Mouse (Mus musculus) midbrain, postnatal 0 days (tissue): ENCODE measurements around the gene Zbtb33. TPM values are rescaled to one million over a fixed set of nuclear protein-coding genes. Genes with fewer than 3 reads are reported as not detected.
A peak's percentile ranks its signal among the peaks of the same experiment; 100 is the strongest.
"Not testable (repeated sequence)": the region's sequence is repeated elsewhere in the genome, so short reads cannot be mapped to it uniquely, and the experiment has no call there.

ENCODE experiments used
- ATAC-seq: fragments of 200-750 bp; cut with Nextera tagmentation; 2 replicates; pipeline ENCODE4 v1.8.0; 2017; ENCODE audit warnings: moderate number of reproducible peaks, mild to moderate bottlenecking, moderate TSS enrichment, moderate library complexity; ENCODE audit not compliant: low FRiP score
- DNase-seq: peaks from one replicate; pipeline ENCODE4 v3.0.0-alpha.2; 2015; ENCODE audit warnings: low spot score
- H3K27ac ChIP-seq: fragments of 300-500 bp; sonication (generic); 2 replicates; pipeline ENCODE4 v1.5.1; 2014; ENCODE audit warnings: low read depth, mild to moderate bottlenecking, low read length, mixed read lengths
- H3K27me3 ChIP-seq: fragments of 300-500 bp; sonication (generic); 2 replicates; pipeline ENCODE4 v1.6.1; 2014; ENCODE audit warnings: low read length, control low read depth, mixed read lengths; ENCODE audit not compliant: insufficient read depth
- H3K36me3 ChIP-seq: fragments of 300-500 bp; sonication (generic); 2 replicates; pipeline ENCODE4 v1.6.1; 2014; ENCODE audit warnings: low read length, control low read depth, mixed read lengths; ENCODE audit not compliant: insufficient read depth
- H3K4me1 ChIP-seq: fragments of 300-500 bp; sonication (generic); 2 replicates; pipeline ENCODE4 v1.6.1; 2014; ENCODE audit warnings: mild to moderate bottlenecking, control low read depth, antibody characterized with exemption, low read length, mixed read lengths; ENCODE audit not compliant: insufficient read depth
- H3K4me2 ChIP-seq: fragments of 300-500 bp; sonication (generic); 2 replicates; pipeline ENCODE4 v1.6.1; 2014; ENCODE audit warnings: low read depth, mild to moderate bottlenecking, low read length, mixed read lengths; ENCODE audit not compliant: poor library complexity, severe bottlenecking
- H3K4me3 ChIP-seq: fragments of 300-500 bp; sonication (generic); 2 replicates; pipeline ENCODE4 v1.5.1; 2014; ENCODE audit warnings: low read depth, mild to moderate bottlenecking, low read length, moderate library complexity
- H3K9ac ChIP-seq: fragments of 300-500 bp; sonication (generic); replicated peaks from 2 replicates; pipeline ENCODE4 v1.6.1; 2014; ENCODE audit warnings: mild to moderate bottlenecking, low read length, moderate library complexity, mixed read lengths; ENCODE audit not compliant: poor library complexity, severe bottlenecking
- H3K9me3 ChIP-seq: fragments of 300-500 bp; sonication (generic); 2 replicates; pipeline ENCODE4 v1.6.1; 2016; ENCODE audit warnings: low read length, control low read depth
- CTCF ChIP-seq: IDR thresholded peaks from 2 replicates; pipeline ENCODE4 v1.5.1; 2016; ENCODE audit warnings: antibody characterized with exemption, mild to moderate bottlenecking
- WGBS: fragments of 180-500 bp; shearing (Covaris S2); extraction: QIAGEN DNeasy Blood & Tissue Kit; methylation state at CpG from one replicate; pipeline ENCODE4 v1.1.7; 2014; 5-methylcytosine and 5-hydroxymethylcytosine counted together
- polyA plus RNA-seq: library from polyadenylated mRNA; unstranded; fragments of >200 nt; fragmentation: Nextera tagmentation; extraction: Ambion mirVana; gene quantifications from 2 replicates; pipeline ENCODE4 v1.2.1, GENCODE M21; 2015
- total RNA-seq: library from RNA; depleted of rRNA; stranded (reverse); fragments of >200 nt; gene quantifications from 2 replicates; pipeline ENCODE4 v1.2.3, GENCODE M21; 2014; rRNA removed

Gene Zbtb33
- total RNA-seq, result 27.3 and 33.0 TPM in 2 replicates
- polyA plus RNA-seq, result 3.3 and 3.7 TPM in 2 replicates

- H3K9ac ChIP-seq, result peak within 1 kb of the TSS; percentile 67
- no peaks in the 10 kb centered on the region for H3K9me3 ChIP-seq
- H3K4me2 ChIP-seq, result peak within 1 kb of the TSS; percentile 49
- H3K36me3 ChIP-seq, result no peaks in the 10 kb centered on the region
- peak; percentile 97 for ATAC-seq
- peak within 1 kb of the TSS; percentile 66 for H3K4me3 ChIP-seq
- peak; percentile 85 for TF ChIP-seq CTCF
- H3K27me3 ChIP-seq, result no peaks in the 10 kb centered on the region
- H3K4me1 ChIP-seq, result no peaks in the 10 kb centered on the region
- peak; percentile 85 for DNase-seq
- H3K27ac ChIP-seq, result peak within 1 kb of the TSS; percentile 86
- 18% methylated on average over 63 of the region's 72 CpGs for WGBS
These were observed at the start of gene Zbtb33 for GRCm38 (mm10) chrX:38189552-38190457. Gene Zbtb33, plus strand, starts transcription at chrX:38189793.

- 70% methylated on average over 1 of the region's 1 CpGs for WGBS
- DNase-seq, result no peak
These were observed 30.5 kb upstream of the Zbtb33 start for GRCm38 (mm10) chrX:38159097-38159496.

DNA sequence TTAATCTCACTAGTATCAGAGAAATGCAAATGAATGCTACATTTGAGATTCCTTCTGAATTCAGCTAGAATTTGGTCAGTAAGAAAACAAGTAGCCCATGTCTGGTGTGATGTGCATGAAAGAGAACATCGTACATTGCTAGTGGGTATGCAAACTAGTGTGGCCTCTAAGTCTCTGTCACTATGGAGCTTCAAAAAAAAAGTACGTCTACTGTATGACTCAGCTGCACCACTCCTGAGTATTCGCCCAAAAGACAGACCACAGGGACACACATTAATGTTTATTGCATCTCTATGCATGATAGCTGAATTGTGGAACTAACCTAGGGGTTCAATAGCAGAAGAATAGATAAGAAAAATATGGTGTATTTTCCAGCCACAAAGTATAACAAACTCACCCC is 24.3 kb upstream of the Zbtb33 start:
- WGBS, result 83% methylated on average over 3 of the region's 3 CpGs
- DNase-seq, result no peak
- no peak for TF ChIP-seq CTCF
- Histone ChIP-seq H3K27ac (no peak overlapping the region), H3K36me3 (no peaks in the 10 kb centered on the region), H3K9ac (no peak overlapping the region), H3K4me1 (no peaks in the 10 kb centered on the region), H3K4me3 (no peak overlapping the region), H3K27me3 (no peaks in the 10 kb centered on the region), H3K4me2 (no peak overlapping the region), H3K9me3 (no peaks in the 10 kb centered on the region)
- no peak for ATAC-seq

More at GRCm38 (mm10) chrX:38159097-38159496, 30.5 kb upstream of the Zbtb33 start:
- TF ChIP-seq CTCF, result peak; percentile 45
- H3K9ac ChIP-seq, result no peak overlapping the region
- H3K27ac ChIP-seq, result no peak overlapping the region
- no peak overlapping the region for H3K4me2 ChIP-seq
- H3K36me3 ChIP-seq, result no peaks in the 10 kb centered on the region
- H3K4me3 ChIP-seq, result no peak overlapping the region
- H3K9me3 ChIP-seq, result no peaks in the 10 kb centered on the region
- no peaks in the 10 kb centered on the region for H3K4me1 ChIP-seq
- ATAC-seq, result no peak
- H3K27me3 ChIP-seq, result no peaks in the 10 kb centered on the region

DNA sequence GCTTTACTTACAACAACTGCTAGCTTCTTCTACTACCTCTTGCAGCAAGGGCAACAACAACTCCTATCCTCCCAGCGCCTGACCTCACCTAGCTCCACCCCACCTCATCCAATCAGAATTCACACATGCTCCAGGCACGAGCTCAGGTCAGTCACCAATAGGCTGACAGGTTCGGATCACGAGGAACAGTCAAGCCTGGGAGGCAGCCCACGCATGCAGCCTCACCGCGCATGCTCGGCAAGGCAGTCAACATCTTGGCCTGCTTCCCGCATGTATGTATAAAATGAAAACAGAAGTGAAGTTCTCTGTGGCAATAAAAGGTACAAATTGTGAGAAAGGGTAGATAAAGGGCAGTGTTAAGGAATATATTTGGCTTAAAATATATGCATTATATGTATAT is 23.5 kb upstream of the Zbtb33 start:
- Histone ChIP-seq H3K4me1 (no peaks in the 10 kb centered on the region), H3K4me3 (no peak overlapping the region), H3K9ac (no peak overlapping the region), H3K4me2 (no peak overlapping the region), H3K27ac (no peak overlapping the region), H3K36me3 (no peaks in the 10 kb centered on the region), H3K9me3 (no peaks in the 10 kb centered on the region), H3K27me3 (no peaks in the 10 kb centered on the region)
- no peak for DNase-seq
- ATAC-seq, result no peak
- WGBS, result 75% methylated on average over 9 of the region's 9 CpGs
- no peak for TF ChIP-seq CTCF

- no peak overlapping the region for H3K9ac ChIP-seq
- TF ChIP-seq CTCF, result no peak
- 86% methylated on average over 4 of the region's 4 CpGs for WGBS
- no peak overlapping the region for H3K27ac ChIP-seq
- ATAC-seq (no peak), DNase-seq (no peak)
- H3K27me3 ChIP-seq, result no peaks in the 10 kb centered on the region
- no peak overlapping the region for H3K4me2 ChIP-seq
- H3K36me3 ChIP-seq, result no peaks in the 10 kb centered on the region
- no peaks in the 10 kb centered on the region for H3K4me1 ChIP-seq
- no peak overlapping the region for H3K4me3 ChIP-seq
- no peaks in the 10 kb centered on the region for H3K9me3 ChIP-seq
These were observed 23.0 kb upstream of the Zbtb33 start for GRCm38 (mm10) chrX:38166592-38166991.

DNA sequence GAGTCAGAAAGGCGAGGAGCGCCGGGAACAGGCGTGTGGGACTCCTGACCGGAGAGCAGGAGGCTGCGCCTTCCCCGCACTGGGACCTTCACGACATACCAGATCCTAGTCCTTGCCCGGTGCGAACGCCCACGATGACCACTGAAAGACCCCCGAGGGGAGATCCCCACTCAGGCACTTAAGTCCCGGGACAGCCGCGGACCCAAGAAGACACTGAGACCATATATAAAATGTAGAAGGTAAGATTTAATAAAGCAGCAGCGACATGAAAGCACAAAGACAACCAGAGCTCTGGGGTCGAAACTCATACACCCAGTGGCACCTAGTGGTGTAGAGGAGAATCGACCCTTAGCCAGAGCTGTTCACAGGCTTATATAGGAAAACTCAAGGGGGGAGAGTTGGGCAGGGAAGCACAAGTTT is 9.7 kb upstream of the Zbtb33 start:
- peak; percentile 71 for TF ChIP-seq CTCF
- 30% methylated on average over 19 of the region's 19 CpGs for WGBS
- not testable (repeated sequence) for H3K4me1 ChIP-seq, H3K36me3 ChIP-seq, H3K9ac ChIP-seq, H3K9me3 ChIP-seq, ATAC-seq, H3K27me3 ChIP-seq, H3K27ac ChIP-seq
- peak; percentile 54 for DNase-seq
- Histone ChIP-seq H3K4me3 (peak overlapping the region; percentile 21; the same call in 1 of the 2 replicates), H3K4me2 (peak overlapping the region; percentile 23)
